Mouse (Mus musculus) kidney, adult 2 months (tissue): ENCODE measurements around the gene Cltc. TPM values are rescaled to one million over a fixed set of nuclear protein-coding genes. Genes with fewer than 3 reads are reported as not detected.

ENCODE experiments used
- DNase-seq: peaks from one replicate; pipeline ENCODE4 v3.0.0; 2021
- H3K27ac ChIP-seq: fragments of 200-500 bp; 2 replicates; pipeline ENCODE4 v1.5.1; 2012; ENCODE audit warnings: low read depth, low read length, control low read depth, inconsistent platforms; ENCODE audit not compliant: insufficient read depth
- H3K27me3 ChIP-seq: fragments of 200-500 bp; replicated peaks from 2 replicates; pipeline ENCODE4 v1.6.1; 2012; ENCODE audit warnings: mild to moderate bottlenecking, moderate library complexity, low read length, inconsistent platforms; ENCODE audit not compliant: control insufficient read depth, insufficient read depth
- H3K36me3 ChIP-seq: fragments of 200-500 bp; 2 replicates; pipeline ENCODE4 v1.6.1; 2012; ENCODE audit warnings: mild to moderate bottlenecking, moderate library complexity, low read length, inconsistent platforms; ENCODE audit not compliant: control insufficient read depth, insufficient read depth
- H3K4me1 ChIP-seq: fragments of 200-500 bp; 2 replicates; pipeline ENCODE4 v1.6.1; 2011; ENCODE audit warnings: low read length; ENCODE audit not compliant: control insufficient read depth, insufficient read depth
- H3K4me3 ChIP-seq: fragments of 200-500 bp; 2 replicates; pipeline ENCODE4 v1.5.1; 2011; ENCODE audit warnings: mild to moderate bottlenecking, low read depth, low read length, control low read depth; ENCODE audit not compliant: insufficient read depth
- CTCF ChIP-seq: fragments of 200-500 bp; conservative IDR thresholded peaks from 2 replicates; pipeline ENCODE4 v1.5.1; 2011; ENCODE audit warnings: low read depth, mild to moderate bottlenecking, control low read depth, low read length, moderate library complexity, mixed read lengths; ENCODE audit not compliant: insufficient read depth, insufficient read length
- POLR2A ChIP-seq: fragments of 200-500 bp; IDR thresholded peaks from one replicate; pipeline ENCODE4 v1.6.1; 2011; ENCODE audit warnings: low read depth, low read length, control low read depth
- WGBS: fragments of 180-500 bp; shearing (Covaris S2); methylation state at CpG from one replicate; pipeline ENCODE4 v1.1.7; 2018; 5-methylcytosine and 5-hydroxymethylcytosine counted together
- polyA plus RNA-seq: library from polyadenylated mRNA; depleted of rRNA; stranded (reverse); fragments of >200 nt; gene quantifications from 2 replicates; pipeline ENCODE4 v1.2.3, GENCODE M21; 2012

Gene Cltc
- polyA plus RNA-seq, 1 experiment: 107 TPM

DNA sequence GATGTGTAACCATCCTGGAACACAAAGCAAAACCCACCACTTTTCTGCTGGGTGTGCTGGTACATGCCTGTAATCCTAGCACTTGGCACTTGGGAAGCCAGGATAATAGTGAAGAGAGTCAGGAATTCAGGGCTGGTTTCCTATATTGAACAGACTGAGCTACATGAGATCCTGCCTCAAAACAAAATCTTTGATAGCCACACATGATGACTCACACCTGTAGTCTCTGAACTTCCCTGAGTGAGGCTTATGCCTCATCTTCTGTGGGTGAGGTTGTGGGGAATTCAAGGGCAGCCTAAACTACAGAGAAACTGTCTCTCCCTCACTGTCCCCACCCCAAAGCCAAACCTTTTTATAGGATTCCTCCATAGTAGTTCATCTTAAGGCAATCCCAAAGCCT is 3.0 kb upstream of the Cltc start:
- Histone ChIP-seq H3K27ac (no peak overlapping the region), H3K4me3 (no peak overlapping the region), H3K36me3 (no peaks in the 10 kb centered on the region), H3K27me3 (no peaks in the 10 kb centered on the region), H3K4me1 (no peaks in the 10 kb centered on the region; the same call in 1 of the 2 replicates)
- no peak for DNase-seq
- TF ChIP-seq POLR2A: no peak
- no peak for TF ChIP-seq CTCF

GRCm38 (mm10) chr11:86759886-86760285 is 2.5 kb upstream of the Cltc start:
- Histone ChIP-seq H3K4me1 (no peaks in the 10 kb centered on the region; the same call in 1 of the 2 replicates), H3K27ac (no peak overlapping the region), H3K36me3 (no peaks in the 10 kb centered on the region), H3K4me3 (no peak overlapping the region), H3K27me3 (no peaks in the 10 kb centered on the region)
- TF ChIP-seq POLR2A (no peak), CTCF (no peak)
- 96% methylated on average over 2 of the region's 2 CpGs for WGBS
- DNase-seq: no peak

- WGBS: 92% methylated on average over 1 of the region's 1 CpGs
- TF ChIP-seq POLR2A (no peak), CTCF (no peak)
Observed at GRCm38 (mm10) chr11:86759226-86759625, 1.9 kb upstream of the Cltc start.

GRCm38 (mm10) chr11:86758559-86758958 is 1.2 kb upstream of the Cltc start:
- TF ChIP-seq POLR2A: no peak
- no peak for TF ChIP-seq CTCF
- 21% methylated on average over 6 of the region's 6 CpGs for WGBS
- DNase-seq: no peak
- Histone ChIP-seq H3K4me1 (peaks cover 4% of the 10 kb centered on the region; the same call in 1 of the 2 replicates), H3K27me3 (no peaks in the 10 kb centered on the region), H3K4me3 (peak overlapping the region; percentile 73), H3K27ac (peak overlapping the region; percentile 84), H3K36me3 (no peaks in the 10 kb centered on the region)

More at GRCm38 (mm10) chr11:86759226-86759625, 1.9 kb upstream of the Cltc start:
- Histone ChIP-seq H3K36me3 (no peaks in the 10 kb centered on the region), H3K4me1 (no peaks in the 10 kb centered on the region; the same call in 1 of the 2 replicates), H3K27ac (no peak overlapping the region), H3K27me3 (no peaks in the 10 kb centered on the region), H3K4me3 (no peak overlapping the region)
- DNase-seq: no peak

DNA sequence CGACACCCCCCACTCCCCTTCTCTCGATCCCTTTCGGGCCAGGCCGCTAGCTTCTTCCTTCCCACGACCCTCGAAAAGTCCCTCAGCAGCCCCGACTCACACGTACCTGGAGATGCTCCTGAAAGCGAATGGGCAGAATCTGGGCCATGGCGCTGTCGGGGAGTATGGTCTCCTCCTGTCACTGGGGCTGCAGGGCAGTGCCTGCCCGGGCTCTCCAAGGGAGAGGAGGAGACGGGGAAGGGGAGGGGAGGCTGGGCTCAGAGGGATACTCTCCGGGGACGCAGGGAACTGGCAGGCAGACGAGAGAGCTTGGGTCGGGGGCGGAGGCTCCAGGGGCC is 254 bp downstream of the Cltc start:
- under 1% methylated on average over 18 of the region's 18 CpGs for WGBS
- H3K4me1 ChIP-seq: peaks cover 10% of the 10 kb centered on the region; the same call in 1 of the 2 replicates

GRCm38 (mm10) chr11:86756156-86757141 is 916 bp downstream of the Cltc start:
- peak; percentile 71 for DNase-seq

More for the DNA sequence above, 254 bp downstream of the Cltc start:
- no peak for DNase-seq
- Histone ChIP-seq H3K27me3 (no peaks in the 10 kb centered on the region), H3K27ac (peak overlapping the region; percentile 93), H3K36me3 (no peaks in the 10 kb centered on the region), H3K4me3 (peak overlapping the region; percentile 98)
- no peak for TF ChIP-seq POLR2A

GRCm38 (mm10) chr11:86752404-86752803 is 5.0 kb downstream of the Cltc start:
- Histone ChIP-seq H3K27me3 (no peaks in the 10 kb centered on the region), H3K36me3 (no peaks in the 10 kb centered on the region), H3K4me1 (peaks cover 17% of the 10 kb centered on the region; the same call in 1 of the 2 replicates), H3K27ac (no peak overlapping the region), H3K4me3 (no peak overlapping the region)
- TF ChIP-seq CTCF: no peak
- TF ChIP-seq POLR2A: no peak
- DNase-seq: no peak

More at GRCm38 (mm10) chr11:86756156-86757141, 916 bp downstream of the Cltc start:
- no peaks in the 10 kb centered on the region for H3K27me3 ChIP-seq
- TF ChIP-seq POLR2A (no peak), CTCF (no peak)
- peak overlapping the region; percentile 98 for H3K4me3 ChIP-seq
- H3K27ac ChIP-seq: peak overlapping the region; percentile 93
- H3K4me1 ChIP-seq: peaks cover 11% of the 10 kb centered on the region; the same call in 1 of the 2 replicates
- 1% methylated on average over 31 of the region's 31 CpGs for WGBS
- no peaks in the 10 kb centered on the region for H3K36me3 ChIP-seq
